Mouse (Mus musculus) adrenal gland, postnatal 25 days (tissue): ENCODE data around the gene Prkn. TPM values are rescaled to one million over a fixed set of nuclear protein-coding genes. Genes with fewer than 3 reads are reported as not detected.
"Not testable (repeated sequence)": the region's sequence is repeated elsewhere in the genome, so short reads cannot be mapped to it uniquely, and the experiment has no call there.

Source experiments
- DNase-seq: peaks from one replicate; pipeline ENCODE4 v3.0.0; 2021; ENCODE audit warnings: mixed read lengths
- total RNA-seq: library from RNA; stranded (reverse); gene quantifications from 2 replicates; pipeline ENCODE4 v1.2.3, GENCODE M21; 2021

Gene Prkn
- total RNA-seq, 1 experiment from 2014 or later: 10.1 TPM

DNA sequence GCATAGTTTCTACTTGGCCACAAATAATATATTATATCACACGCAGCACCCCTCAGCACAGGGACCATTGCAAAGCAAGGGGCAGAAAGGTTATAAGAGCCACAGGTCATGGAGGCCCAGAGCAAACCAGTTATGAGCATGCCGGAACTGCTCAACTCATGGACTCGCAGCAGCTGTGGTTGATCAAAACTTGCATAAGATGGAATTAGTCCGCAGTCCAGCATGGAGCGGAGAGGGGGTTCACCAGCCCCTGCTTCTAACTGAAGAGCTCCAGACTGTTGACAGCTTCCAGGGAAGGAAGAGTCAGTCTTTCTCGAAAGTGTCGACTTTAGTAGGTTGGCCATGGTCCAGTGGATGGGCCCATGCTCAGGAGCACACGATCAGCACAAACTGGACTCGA lies 1083.8 kb downstream of the Prkn start:
- no peak for DNase-seq

GRCm38 (mm10) chr17:11926865-11927386 lies 1086.7 kb downstream of the Prkn start:
- DNase-seq: no peak

GRCm38 (mm10) chr17:11931641-11932040 lies 1091.5 kb downstream of the Prkn start:
- DNase-seq: no peak

- DNase-seq: no peak
These were observed 1093.6 kb downstream of the Prkn start for GRCm38 (mm10) chr17:11933737-11934136.

- DNase-seq: no peak
These were observed 1107.3 kb downstream of the Prkn start for GRCm38 (mm10) chr17:11947436-11947835.

- DNase-seq: no peak
These were observed 1109.5 kb downstream of the Prkn start for GRCm38 (mm10) chr17:11949551-11950197.

DNA sequence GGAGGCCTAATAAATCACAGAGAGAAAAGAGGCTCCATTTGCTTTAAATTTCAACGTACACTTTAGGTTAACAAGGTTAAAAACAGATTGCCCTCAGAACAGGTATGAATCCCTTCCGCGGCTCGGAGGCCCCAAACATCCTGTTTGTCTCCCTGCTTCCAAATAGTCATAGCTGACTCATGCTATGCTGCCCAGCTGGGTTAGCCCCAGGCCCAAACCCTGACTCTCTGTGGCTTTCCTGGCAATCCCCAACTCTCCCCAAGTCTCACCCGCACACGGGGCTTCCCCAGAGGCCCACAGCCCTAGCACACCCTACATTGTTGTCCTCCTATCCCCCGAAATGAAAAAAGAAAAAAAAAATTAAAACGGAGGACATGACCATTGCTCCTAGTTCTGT lies 1110.0 kb downstream of the Prkn start:
- no peak for DNase-seq

- DNase-seq: no peak
These were observed 1115.1 kb downstream of the Prkn start for GRCm38 (mm10) chr17:11955317-11955716.

GRCm38 (mm10) chr17:11960492-11960891 lies 1120.3 kb downstream of the Prkn start:
- DNase-seq: no peak

GRCm38 (mm10) chr17:11962808-11963207 lies 1122.6 kb downstream of the Prkn start:
- DNase-seq: peak; percentile 33

GRCm38 (mm10) chr17:11970160-11970559 lies 1130.0 kb downstream of the Prkn start:
- no peak for DNase-seq

GRCm38 (mm10) chr17:11972550-11972949 lies 1132.4 kb downstream of the Prkn start:
- DNase-seq: no peak

- no peak for DNase-seq
These were observed 1133.0 kb downstream of the Prkn start for GRCm38 (mm10) chr17:11972969-11973787.

DNA sequence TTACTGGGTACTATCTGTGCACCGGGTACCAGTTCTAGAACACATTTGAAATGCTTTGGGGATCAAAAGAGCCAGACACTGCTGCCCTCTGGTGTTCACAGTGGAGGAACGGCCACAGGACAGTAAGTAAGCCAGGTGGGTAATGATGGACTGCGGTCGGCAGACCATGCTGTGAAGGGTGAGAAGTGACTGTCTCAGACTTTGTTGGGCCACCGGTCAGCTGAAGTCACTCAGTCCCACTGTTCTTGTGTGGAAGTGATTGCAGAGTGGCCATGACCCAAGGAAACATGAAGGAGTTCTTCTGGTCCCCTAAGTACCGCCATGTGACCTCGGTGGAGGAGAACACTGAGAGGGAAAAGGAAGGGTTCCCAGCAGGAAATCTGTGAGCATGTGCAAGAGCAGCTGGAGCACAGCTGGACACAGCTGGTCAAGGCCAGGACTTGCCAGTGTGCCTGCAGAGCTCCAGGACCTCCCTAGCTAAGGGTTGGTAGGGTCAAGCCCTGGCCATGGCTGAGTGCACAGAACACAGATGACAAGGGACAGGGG lies 1135.0 kb downstream of the Prkn start:
- DNase-seq: peak; percentile 29

DNA sequence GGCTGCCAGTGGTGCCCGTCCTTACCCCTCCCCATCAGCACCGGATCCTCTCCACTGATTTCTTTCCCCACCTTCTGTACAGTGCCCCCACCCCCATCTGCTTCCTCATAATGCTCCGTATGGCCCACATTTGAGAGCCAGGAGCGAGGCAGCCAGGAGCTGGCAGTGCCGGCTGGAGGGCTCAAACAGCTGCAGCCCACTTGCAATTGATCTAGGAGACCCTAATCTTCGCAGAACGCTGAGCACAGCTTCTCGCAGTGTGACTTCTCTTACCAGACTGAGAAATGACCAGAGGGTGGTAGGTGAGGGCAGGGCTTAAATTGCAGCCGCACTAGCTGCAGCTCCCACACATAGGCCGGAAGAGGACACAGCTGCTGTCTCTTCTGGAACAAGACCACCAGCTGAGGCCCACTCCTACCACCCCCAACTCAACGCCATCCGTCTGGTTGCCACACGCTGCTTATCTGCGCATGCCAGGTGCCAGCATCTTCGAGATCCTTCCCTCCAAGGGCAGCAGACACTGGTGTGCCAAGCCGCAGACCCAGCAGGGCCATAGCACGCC lies 1138.2 kb downstream of the Prkn start:
- no peak for DNase-seq

DNA sequence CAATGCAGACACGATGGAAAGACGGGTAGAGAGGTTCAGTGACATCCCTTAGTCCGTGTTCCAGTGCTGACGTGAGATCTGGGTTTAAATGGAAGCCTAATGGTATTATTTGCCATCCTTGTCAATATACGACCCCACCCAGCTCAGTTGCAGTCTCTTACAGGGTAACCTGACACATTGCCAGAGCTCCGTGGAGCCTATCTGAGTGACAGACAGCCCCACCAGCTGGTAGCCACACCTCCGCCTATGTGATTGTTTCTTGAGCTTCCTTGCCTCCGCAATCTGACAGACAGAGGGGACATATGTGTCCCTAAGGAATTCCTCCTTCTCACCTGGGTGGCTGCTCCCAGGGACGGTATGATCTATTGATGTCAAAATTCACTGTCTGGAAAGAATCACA lies 1141.5 kb downstream of the Prkn start:
- no peak for DNase-seq

- no peak for DNase-seq
These were observed 1148.1 kb downstream of the Prkn start for GRCm38 (mm10) chr17:11988110-11988837.

GRCm38 (mm10) chr17:11989296-11989695 lies 1149.1 kb downstream of the Prkn start:
- no peak for DNase-seq

GRCm38 (mm10) chr17:11990386-11991087 lies 1150.4 kb downstream of the Prkn start:
- DNase-seq: no peak

DNA sequence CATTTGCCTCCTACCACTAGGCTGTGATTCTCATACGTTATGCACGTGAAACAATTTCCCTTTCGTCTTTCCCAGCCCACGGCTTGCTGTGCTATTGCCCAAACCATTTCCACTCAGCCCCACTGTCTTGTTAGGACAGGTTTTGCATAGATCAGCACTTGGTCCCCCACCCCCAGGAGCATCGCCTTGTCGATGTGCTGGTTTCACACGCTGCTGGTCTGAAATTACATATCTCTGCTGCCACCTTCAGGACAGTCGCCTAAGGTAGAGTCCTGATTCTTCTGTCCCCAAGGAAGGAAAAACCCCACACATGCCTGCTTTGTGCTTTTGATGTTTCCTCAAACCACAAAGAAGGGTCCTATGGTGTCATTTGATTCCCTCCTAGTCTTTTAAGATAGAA lies 1153.1 kb downstream of the Prkn start:
- peak; percentile 12 for DNase-seq

- no peak for DNase-seq
These were observed 1154.1 kb downstream of the Prkn start for GRCm38 (mm10) chr17:11994252-11994651.

DNA sequence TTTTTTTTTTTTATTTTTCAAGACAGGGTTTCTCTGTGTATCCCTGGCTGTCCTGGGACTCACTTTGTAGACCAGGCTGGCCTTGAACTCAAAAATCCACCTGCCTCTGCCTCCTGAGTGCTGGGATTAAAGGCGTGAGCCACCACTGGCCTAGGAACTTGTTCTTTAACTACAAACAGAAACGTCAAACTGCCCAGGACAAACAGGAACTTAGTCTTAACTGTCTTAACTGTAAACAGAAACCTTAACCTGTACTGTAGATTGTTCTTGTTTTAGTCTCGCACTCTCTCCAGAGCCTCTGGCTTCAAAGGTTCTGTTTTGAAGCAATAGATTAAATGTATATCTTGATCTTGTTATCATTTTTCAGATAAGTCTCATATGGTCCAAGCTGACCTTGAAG lies 1154.6 kb downstream of the Prkn start:
- not testable (repeated sequence) for DNase-seq
